Mouse (Mus musculus): ENCODE data around the gene E2f8. TPM values are rescaled to one million over a fixed set of nuclear protein-coding genes. Genes with fewer than 3 reads are reported as not detected.

Gene E2f8
- polyA plus RNA-seq (2016; fragmentation: Nextera tagmentation; extraction: Ambion mirVana): 11.1 and 12.0 TPM in 2 replicates

DNA sequence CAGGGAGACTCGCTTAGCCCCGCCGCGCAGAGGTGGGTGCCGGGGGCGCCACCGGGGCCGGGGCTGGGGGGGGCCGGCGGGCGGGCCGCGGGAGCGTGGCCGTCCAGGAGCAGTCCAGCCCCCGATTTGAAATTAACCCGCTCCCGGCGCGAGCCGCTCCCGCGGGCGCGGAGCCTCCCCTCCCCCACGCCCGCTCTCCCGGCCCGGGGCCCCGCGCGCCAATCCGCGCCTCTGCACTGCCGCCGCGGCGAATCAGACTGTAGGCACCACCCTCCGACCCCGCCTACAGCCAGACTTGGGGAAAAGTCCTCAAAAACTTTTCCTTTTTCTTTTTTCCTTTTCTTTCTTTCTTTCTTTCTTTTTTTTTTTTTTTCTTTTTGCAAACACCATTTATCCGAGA lies at the start of gene E2f8:
Gene E2f8 (minus strand): TSS at position 111 of the 400 bp plus-strand sequence.
- WGBS: 1% methylated on average over 40 of the region's 41 CpGs
- ATAC-seq (ENCODE audit: low FRiP score): peak; percentile 79
- Histone ChIP-seq H3K36me3 (0 out of 2 replicates have a peak, but pooled peaks cover 5% of the 10 kb centered on the region), H3K4me2 (replicated peaks) (peak within 1 kb of the TSS; percentile 100), H3K9ac (peak within 1 kb of the TSS; percentile 77), H3K27me3 (peaks cover 35% of the 10 kb centered on the region), H3K4me3 (peak within 1 kb of the TSS; percentile 73), H3K9me3 (replicated peaks) (no peaks in the 10 kb centered on the region), H3K27ac (peak within 1 kb of the TSS; percentile 76; the same call in 1 of the 2 replicates), H3K4me1 (peaks cover 18% of the 10 kb centered on the region)

DNA sequence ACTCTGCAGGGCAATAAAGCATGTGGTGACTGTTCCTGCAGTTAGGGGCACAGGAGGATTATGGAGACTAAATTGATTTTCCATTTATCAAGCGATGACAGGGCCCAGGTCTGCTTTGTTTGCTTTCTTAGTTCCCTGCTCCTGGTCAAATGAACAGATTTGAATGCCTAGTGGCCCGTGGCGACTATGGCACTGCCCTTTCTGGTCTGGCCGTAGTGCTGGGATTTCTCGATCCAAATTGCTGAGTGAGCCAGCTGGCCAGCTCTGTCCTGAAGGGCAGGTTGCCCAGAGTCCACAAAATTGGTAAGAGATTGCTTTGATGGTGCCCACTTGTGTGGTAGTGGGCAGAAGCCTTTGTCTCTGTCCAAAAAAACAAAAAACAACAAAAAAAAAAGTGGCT lies 49.0 kb upstream of the E2f8 start:
- H3K27ac ChIP-seq: no peak overlapping the region
- WGBS: 25% methylated on average over 5 of the region's 5 CpGs
- no peak overlapping the region for H3K9ac ChIP-seq
- peaks cover 12% of the 10 kb centered on the region; the same call in 1 of the 2 replicates for H3K27me3 ChIP-seq
- no peaks in the 10 kb centered on the region for H3K36me3 ChIP-seq
- no peak overlapping the region for H3K4me3 ChIP-seq
- H3K9me3 ChIP-seq (replicated peaks): no peaks in the 10 kb centered on the region
- H3K4me2 ChIP-seq (replicated peaks): no peak overlapping the region
- ATAC-seq (ENCODE audit: low FRiP score): 0 out of 2 replicates have a peak, but pooled peaks have one; percentile 11
- peaks cover 3% of the 10 kb centered on the region; the same call in 1 of the 2 replicates for H3K4me1 ChIP-seq

DNA sequence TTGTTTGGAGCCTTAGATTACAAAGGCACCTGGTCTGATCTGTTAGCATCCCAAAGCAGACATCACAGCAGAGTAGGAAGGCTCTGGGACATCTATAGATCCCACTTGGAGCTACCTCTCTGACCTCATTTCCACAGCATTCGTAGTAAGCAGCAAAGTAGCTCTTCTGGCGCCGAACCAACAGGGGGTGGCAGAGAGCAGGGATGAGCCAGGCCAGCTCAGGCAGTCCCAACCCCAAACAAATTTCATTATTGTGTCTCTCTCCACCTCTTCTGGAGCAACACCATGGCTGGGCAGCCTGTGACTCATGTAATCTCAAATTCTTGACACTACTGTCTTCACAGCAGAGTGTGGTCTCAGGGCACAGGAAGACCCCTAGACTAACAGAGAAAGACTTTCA lies 47.0 kb upstream of the E2f8 start:
- no peaks in the 10 kb centered on the region for H3K36me3 ChIP-seq
- H3K9ac ChIP-seq: no peak overlapping the region
- H3K4me1 ChIP-seq: peaks cover 3% of the 10 kb centered on the region; the same call in 1 of the 2 replicates
- peaks cover 9% of the 10 kb centered on the region for H3K27me3 ChIP-seq
- no peak overlapping the region for H3K4me2 ChIP-seq (replicated peaks)
- ATAC-seq (ENCODE audit: low FRiP score): peak; percentile 64
- H3K9me3 ChIP-seq (replicated peaks): no peaks in the 10 kb centered on the region
- H3K27ac ChIP-seq: no peak overlapping the region
- 8% methylated on average over 3 of the region's 3 CpGs for WGBS
- H3K4me3 ChIP-seq: no peak overlapping the region

DNA sequence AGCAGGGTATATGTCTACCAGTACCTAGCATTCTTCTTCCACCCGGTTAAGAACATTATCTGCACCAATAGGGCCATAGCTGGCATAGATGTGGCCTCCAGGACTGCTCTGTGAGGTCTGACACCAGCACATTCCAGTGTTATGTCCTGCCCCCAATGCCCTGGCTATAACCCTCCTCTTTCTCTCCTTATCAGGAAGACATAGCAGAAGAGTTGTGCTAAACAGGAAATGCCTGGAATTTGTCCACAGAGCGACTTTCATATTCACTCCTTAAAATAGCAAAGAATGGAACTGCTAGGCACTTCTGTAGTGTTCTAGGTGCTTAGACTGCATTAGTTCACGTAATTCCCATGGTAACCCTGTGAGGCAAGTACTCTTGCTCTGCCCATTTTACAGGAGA lies 43.8 kb upstream of the E2f8 start:
- Histone ChIP-seq H3K36me3 (no peaks in the 10 kb centered on the region), H3K27ac (no peak overlapping the region), H3K4me2 (replicated peaks) (no peak overlapping the region), H3K4me3 (no peak overlapping the region), H3K4me1 (no peaks in the 10 kb centered on the region), H3K9ac (no peak overlapping the region), H3K9me3 (replicated peaks) (no peaks in the 10 kb centered on the region), H3K27me3 (peaks cover 4% of the 10 kb centered on the region; the same call in 1 of the 2 replicates)
- WGBS: 88% methylated on average over 3 of the region's 3 CpGs
- no peak for ATAC-seq (ENCODE audit: low FRiP score)

DNA sequence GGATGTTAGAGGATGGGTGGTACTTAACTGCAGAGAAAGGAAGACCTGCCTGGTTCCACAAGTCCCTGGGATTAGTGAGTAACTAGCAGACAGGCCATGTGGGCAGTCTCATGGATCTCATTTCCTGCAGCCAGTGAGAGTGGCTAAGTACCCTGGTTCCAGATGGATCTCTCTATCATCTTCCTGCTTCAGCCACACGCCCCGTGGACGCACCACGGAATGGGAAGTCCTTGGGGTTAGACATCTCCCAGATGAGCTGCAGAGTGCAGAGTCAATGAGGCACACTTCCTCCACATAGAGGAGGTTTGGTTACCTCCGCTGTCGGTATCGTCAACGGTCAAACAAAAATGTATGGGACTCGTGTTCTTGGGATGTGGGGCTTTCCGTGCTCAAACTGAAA lies 42.2 kb upstream of the E2f8 start:
- Histone ChIP-seq H3K9ac (no peak overlapping the region), H3K27ac (no peak overlapping the region), H3K4me2 (replicated peaks) (no peak overlapping the region), H3K27me3 (peaks cover 4% of the 10 kb centered on the region; the same call in 1 of the 2 replicates), H3K4me3 (no peak overlapping the region), H3K36me3 (no peaks in the 10 kb centered on the region), H3K4me1 (no peaks in the 10 kb centered on the region), H3K9me3 (replicated peaks) (no peaks in the 10 kb centered on the region)
- ATAC-seq (ENCODE audit: low FRiP score): no peak
- WGBS: 77% methylated on average over 10 of the region's 10 CpGs

DNA sequence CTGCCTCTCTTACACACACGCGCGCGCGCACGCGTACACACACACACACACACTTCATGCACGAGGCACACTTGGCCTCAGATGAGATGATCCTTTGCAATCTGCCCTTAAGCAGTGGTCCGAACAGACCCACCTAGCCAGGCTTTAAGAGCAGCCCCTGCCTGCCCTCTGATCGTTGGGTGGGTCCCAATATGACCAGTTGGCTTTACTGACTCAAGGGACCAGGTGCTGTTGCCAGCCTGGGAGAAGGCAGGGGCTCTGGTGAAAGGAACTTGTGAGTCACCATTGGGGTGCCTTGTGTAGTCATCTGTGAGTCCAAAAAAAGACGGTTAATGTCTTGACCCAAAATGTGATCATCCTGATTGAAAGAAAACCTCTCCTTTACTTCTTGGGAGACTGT lies 37.0 kb upstream of the E2f8 start:
- no peak overlapping the region for H3K4me3 ChIP-seq
- 21% methylated on average over 11 of the region's 11 CpGs for WGBS
- peaks cover 31% of the 10 kb centered on the region; the same call in 1 of the 2 replicates for H3K4me1 ChIP-seq
- no peaks in the 10 kb centered on the region for H3K9me3 ChIP-seq (replicated peaks)
- peaks cover 9% of the 10 kb centered on the region for H3K27me3 ChIP-seq
- no peaks in the 10 kb centered on the region for H3K36me3 ChIP-seq
- no peak overlapping the region for H3K9ac ChIP-seq
- no peak for ATAC-seq (ENCODE audit: low FRiP score)
- H3K4me2 ChIP-seq (replicated peaks): no peak overlapping the region
- no peak overlapping the region for H3K27ac ChIP-seq

GRCm38 (mm10) chr7:48917988-48918387 lies 36.6 kb upstream of the E2f8 start:
- 7% methylated on average over 5 of the region's 5 CpGs for WGBS
- Histone ChIP-seq H3K27ac (no peak overlapping the region), H3K4me1 (peaks cover 31% of the 10 kb centered on the region; the same call in 1 of the 2 replicates), H3K36me3 (no peaks in the 10 kb centered on the region), H3K9ac (no peak overlapping the region), H3K4me2 (replicated peaks) (no peak overlapping the region), H3K4me3 (no peak overlapping the region), H3K9me3 (replicated peaks) (no peaks in the 10 kb centered on the region), H3K27me3 (peaks cover 9% of the 10 kb centered on the region)
- no peak for ATAC-seq (ENCODE audit: low FRiP score)

DNA sequence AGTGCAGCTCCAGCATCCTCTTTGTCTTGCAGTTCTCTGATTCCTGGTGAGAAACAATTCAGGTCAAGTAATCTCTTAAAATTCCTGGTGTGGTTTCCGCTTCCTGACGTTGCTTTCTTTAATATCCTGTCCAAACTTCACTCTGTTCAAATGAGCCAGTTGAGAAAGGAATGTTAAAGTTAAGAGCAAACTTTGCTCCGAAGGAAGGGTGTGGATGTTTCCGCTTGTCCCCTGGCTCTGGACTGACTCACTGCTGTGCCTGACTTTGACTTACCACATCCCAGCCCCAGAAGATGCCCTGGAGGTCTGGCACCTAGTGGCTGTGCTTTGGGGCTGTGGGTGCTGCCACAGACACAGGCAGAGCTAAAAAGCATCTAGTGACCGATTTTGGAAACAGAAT lies 36.1 kb upstream of the E2f8 start:
- H3K4me2 ChIP-seq (replicated peaks): no peak overlapping the region
- no peak overlapping the region for H3K27ac ChIP-seq
- H3K27me3 ChIP-seq: peaks cover 9% of the 10 kb centered on the region
- ATAC-seq (ENCODE audit: low FRiP score): no peak
- no peak overlapping the region for H3K4me3 ChIP-seq
- peaks cover 31% of the 10 kb centered on the region; the same call in 1 of the 2 replicates for H3K4me1 ChIP-seq
- H3K9me3 ChIP-seq (replicated peaks): no peaks in the 10 kb centered on the region
- no peaks in the 10 kb centered on the region for H3K36me3 ChIP-seq
- no peak overlapping the region for H3K9ac ChIP-seq
- WGBS: 25% methylated on average over 5 of the region's 5 CpGs

- no peak overlapping the region for H3K4me2 ChIP-seq (replicated peaks)
- H3K27ac ChIP-seq: no peak overlapping the region
- H3K4me1 ChIP-seq: peaks cover 34% of the 10 kb centered on the region; the same call in 1 of the 2 replicates
- H3K36me3 ChIP-seq: no peaks in the 10 kb centered on the region
- WGBS: 45% methylated on average over 12 of the region's 12 CpGs
- H3K4me3 ChIP-seq: no peak overlapping the region
- peak; percentile 42; the same call in 1 of the 2 replicates for ATAC-seq (ENCODE audit: low FRiP score)
- H3K9me3 ChIP-seq (replicated peaks): no peaks in the 10 kb centered on the region
- peaks cover 9% of the 10 kb centered on the region for H3K27me3 ChIP-seq
- no peak overlapping the region for H3K9ac ChIP-seq
Measured at GRCm38 (mm10) chr7:48914630-48915506, 33.5 kb upstream of the E2f8 start.

DNA sequence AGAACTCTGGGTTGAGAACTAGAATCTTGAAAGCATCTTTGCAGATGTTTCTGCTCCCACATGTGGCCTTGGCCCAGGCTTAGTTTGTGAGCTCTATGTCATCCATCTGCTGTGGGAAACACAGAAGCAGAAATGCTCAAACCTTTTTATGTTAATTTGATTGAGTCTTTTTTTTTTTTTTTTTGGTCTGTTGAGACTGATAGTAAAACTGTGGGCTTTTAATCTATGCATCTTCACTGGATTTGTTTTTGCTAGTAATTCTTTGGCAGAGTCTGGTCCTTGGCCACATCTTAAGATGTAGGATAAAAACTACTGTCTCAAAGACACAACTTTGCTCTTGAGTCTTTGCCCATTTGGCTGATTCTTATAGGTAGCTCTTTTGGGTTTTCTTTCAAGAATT lies 29.8 kb upstream of the E2f8 start:
- Histone ChIP-seq H3K36me3 (no peaks in the 10 kb centered on the region), H3K9me3 (replicated peaks) (no peaks in the 10 kb centered on the region), H3K9ac (no peak overlapping the region), H3K4me2 (replicated peaks) (no peak overlapping the region), H3K4me1 (peaks cover 24% of the 10 kb centered on the region; the same call in 1 of the 2 replicates), H3K4me3 (no peak overlapping the region), H3K27me3 (peaks cover 4% of the 10 kb centered on the region; the same call in 1 of the 2 replicates), H3K27ac (no peak overlapping the region)
- ATAC-seq (ENCODE audit: low FRiP score): no peak

DNA sequence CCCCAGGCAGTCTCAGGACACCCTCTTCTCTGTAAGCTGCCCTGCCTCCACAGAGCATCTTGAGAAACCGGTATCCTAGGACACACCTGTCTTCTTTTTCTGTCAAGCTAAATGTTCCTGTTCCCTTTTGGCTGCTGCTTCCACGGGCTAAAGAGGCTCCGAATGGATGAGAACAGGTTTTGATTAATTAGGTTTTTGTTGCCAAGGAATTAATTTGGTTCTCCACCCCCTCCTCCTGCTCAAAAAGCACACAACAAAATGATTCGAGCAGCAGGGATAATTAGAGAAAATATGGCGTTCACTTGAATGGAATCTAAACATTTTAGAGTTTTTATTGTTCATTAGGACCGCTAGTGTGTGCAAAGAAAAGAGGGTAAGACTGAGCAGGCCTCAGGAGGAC lies 28.9 kb upstream of the E2f8 start:
- ATAC-seq (ENCODE audit: low FRiP score): no peak
- H3K27ac ChIP-seq: no peak overlapping the region
- WGBS: 53% methylated on average over 6 of the region's 6 CpGs
- no peak overlapping the region for H3K4me3 ChIP-seq
- peaks cover 16% of the 10 kb centered on the region; the same call in 1 of the 2 replicates for H3K4me1 ChIP-seq
- H3K4me2 ChIP-seq (replicated peaks): no peak overlapping the region
- H3K27me3 ChIP-seq: no peaks in the 10 kb centered on the region; the same call in 1 of the 2 replicates
- no peaks in the 10 kb centered on the region for H3K9me3 ChIP-seq (replicated peaks)
- H3K9ac ChIP-seq: no peak overlapping the region
- no peaks in the 10 kb centered on the region for H3K36me3 ChIP-seq

- whole genome bisulfite sequencing: 66% methylated on average over 4 of the region's 4 CpGs
- H3K4me1 ChIP-seq: peaks cover 9% of the 10 kb centered on the region; the same call in 1 of the 2 replicates
- ATAC-seq (ENCODE audit: low FRiP score): no peak
Measured at GRCm38 (mm10) chr7:48909342-48909671, 27.9 kb upstream of the E2f8 start.

More at GRCm38 (mm10) chr7:48909342-48909671, 27.9 kb upstream of the E2f8 start:
- Histone ChIP-seq H3K36me3 (no peaks in the 10 kb centered on the region), H3K4me3 (no peak overlapping the region), H3K27me3 (no peaks in the 10 kb centered on the region; the same call in 1 of the 2 replicates), H3K27ac (no peak overlapping the region), H3K9me3 (replicated peaks) (no peaks in the 10 kb centered on the region), H3K4me2 (replicated peaks) (no peak overlapping the region), H3K9ac (no peak overlapping the region)

Data from hindbrain, embryonic 12.5 days (tissue).